Mouse (Mus musculus): Measurements from ENCODE around the gene Shroom3. TPM values are rescaled to one million over a fixed set of nuclear protein-coding genes. Genes with fewer than 3 reads are reported as not detected.

Shroom3 gene
- polyA plus RNA-seq (2015; fragmentation: Nextera tagmentation; extraction: Ambion mirVana), result 11.3 and 12.5 TPM in 2 replicates

DNA sequence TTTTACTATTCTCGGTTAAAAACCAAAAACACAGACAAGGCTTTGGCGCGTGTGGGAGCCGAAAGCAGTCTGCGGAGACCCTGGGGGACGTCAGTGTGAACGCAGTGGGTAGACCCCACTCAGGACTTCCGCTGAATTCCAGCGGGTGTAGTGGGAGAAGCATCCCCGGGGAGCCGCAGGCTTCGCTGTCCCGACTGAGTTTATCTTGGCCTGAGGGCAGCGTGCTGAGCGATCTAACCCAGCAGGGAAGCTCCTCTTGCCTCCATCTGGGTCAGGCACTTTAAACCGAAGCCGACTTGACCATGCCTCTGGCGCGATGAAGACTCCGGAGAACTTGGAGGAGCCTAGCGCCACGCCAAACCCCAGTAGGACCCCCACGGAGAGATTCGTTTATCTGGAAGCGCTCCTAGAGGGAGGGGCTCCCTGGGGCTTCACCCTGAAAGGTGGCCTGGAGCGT lies at the start of gene Shroom3:
Gene Shroom3 (plus strand): TSS at position 85 of the 457 bp plus-strand sequence.
- peak within 1 kb of the TSS; percentile 88 for H3K4me2 ChIP-seq
- peak within 1 kb of the TSS; percentile 67 for H3K9ac ChIP-seq
- H3K9me3 ChIP-seq (replicated peaks), result no peaks in the 10 kb centered on the region
- H3K27ac ChIP-seq, result peak within 1 kb of the TSS; percentile 89
- ATAC-seq (replicated peaks; ENCODE audit: insufficient number of reproducible peaks, insufficient read depth, low FRiP score, low read depth), result no peak
- under 1% methylated on average over 26 of the region's 26 CpGs for WGBS
- no peaks in the 10 kb centered on the region for H3K36me3 ChIP-seq
- no peaks in the 10 kb centered on the region; the same call in 1 of the 2 replicates for H3K27me3 ChIP-seq
- peaks cover 6% of the 10 kb centered on the region for H3K4me1 ChIP-seq (replicated peaks)
- peak within 1 kb of the TSS; percentile 69 for H3K4me3 ChIP-seq

DNA sequence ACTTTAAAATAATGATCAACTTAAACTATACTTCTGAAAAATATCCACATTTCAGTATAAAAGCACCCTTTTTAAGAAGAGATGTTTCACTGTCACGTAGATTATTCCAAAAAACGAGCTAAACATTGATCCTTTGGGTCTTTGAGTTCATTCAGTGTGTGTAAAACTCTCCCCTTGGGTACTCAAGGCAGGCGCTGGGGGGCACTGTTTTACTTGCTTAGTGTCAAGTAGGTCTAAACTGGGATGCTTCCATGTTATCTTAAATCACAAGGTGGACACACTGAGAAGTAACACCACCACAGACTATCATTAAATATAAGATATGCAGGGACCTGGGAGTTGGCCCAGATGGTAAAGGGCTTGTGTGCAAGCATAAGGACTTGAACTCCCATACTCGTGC lies 49.7 kb upstream of the Shroom3 start:
- Histone ChIP-seq H3K4me1 (replicated peaks) (peaks cover 4% of the 10 kb centered on the region), H3K4me3 (no peak overlapping the region), H3K36me3 (no peaks in the 10 kb centered on the region), H3K4me2 (no peak overlapping the region), H3K9ac (no peak overlapping the region), H3K27me3 (no peaks in the 10 kb centered on the region), H3K9me3 (replicated peaks) (no peaks in the 10 kb centered on the region), H3K27ac (no peak overlapping the region)
- WGBS, result 61% methylated on average over 4 of the region's 4 CpGs
- ATAC-seq (replicated peaks; ENCODE audit: insufficient number of reproducible peaks, insufficient read depth, low FRiP score, low read depth), result no peak

DNA sequence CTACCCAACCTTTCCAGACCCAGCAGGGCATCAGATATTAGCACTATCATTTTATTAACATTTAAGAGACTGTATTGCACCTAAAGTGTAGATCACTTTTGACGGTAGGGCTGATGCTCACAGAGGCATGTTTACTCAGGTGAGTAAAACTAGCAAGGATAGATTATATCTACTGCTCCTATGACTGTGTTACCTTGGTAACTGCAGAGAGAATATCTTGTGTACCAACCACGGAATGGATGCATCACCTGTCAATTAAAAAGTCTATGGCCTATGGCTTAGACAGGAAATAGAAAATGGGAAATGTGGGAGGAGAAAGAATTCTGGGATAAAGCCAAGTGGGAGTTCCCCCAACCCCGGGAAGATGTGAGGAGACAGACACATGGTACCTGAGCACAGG lies 48.3 kb upstream of the Shroom3 start:
- Histone ChIP-seq H3K9me3 (replicated peaks) (no peaks in the 10 kb centered on the region), H3K4me2 (no peak overlapping the region), H3K4me3 (no peak overlapping the region), H3K4me1 (replicated peaks) (no peaks in the 10 kb centered on the region), H3K9ac (no peak overlapping the region), H3K27me3 (no peaks in the 10 kb centered on the region), H3K36me3 (no peaks in the 10 kb centered on the region), H3K27ac (no peak overlapping the region)
- ATAC-seq (replicated peaks; ENCODE audit: insufficient number of reproducible peaks, insufficient read depth, low FRiP score, low read depth), result no peak
- WGBS, result 73% methylated on average over 3 of the region's 3 CpGs

DNA sequence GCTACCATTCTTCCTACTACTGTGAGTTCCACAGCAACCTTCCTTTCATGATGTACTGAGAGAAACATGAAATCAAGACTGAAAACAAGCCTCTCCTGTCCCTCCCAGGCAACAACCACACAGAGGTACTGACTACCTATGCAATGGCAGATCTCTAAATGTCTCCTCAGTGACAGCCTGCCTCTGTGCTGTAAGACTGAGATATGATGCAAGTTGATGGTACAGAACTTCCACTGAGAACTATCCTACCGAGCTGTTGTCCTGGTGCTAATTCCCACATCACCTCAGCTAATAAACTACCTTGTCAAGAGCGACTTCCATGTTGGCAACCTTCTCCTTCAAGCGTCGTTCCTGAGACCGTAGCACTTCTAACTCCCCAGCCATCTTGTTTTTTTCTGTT lies 47.3 kb upstream of the Shroom3 start:
- Histone ChIP-seq H3K36me3 (no peaks in the 10 kb centered on the region), H3K27me3 (no peaks in the 10 kb centered on the region), H3K4me1 (replicated peaks) (no peaks in the 10 kb centered on the region), H3K9ac (no peak overlapping the region), H3K27ac (no peak overlapping the region), H3K4me3 (no peak overlapping the region), H3K4me2 (no peak overlapping the region), H3K9me3 (replicated peaks) (no peaks in the 10 kb centered on the region)
- WGBS, result 87% methylated on average over 5 of the region's 5 CpGs
- no peak for ATAC-seq (replicated peaks; ENCODE audit: insufficient number of reproducible peaks, insufficient read depth, low FRiP score, low read depth)

DNA sequence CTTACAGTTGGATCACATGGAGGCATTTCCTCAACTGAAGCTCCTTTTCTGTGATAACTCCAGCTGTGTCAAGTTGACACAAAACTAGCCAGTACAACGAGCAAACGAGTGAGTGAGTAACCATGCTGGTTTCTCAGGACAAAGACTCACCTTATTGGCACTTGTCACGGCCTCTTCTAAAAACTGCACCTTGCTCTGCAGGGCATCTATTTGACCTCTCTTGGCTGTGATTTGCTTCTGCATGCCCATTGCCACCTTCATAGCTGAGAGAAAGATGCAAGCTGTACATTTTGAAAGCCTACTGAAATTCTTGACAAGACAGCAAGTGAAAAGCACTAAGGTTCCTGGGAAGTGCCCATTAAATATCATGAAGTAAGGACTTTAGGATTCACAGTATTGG lies 42.4 kb upstream of the Shroom3 start:
- Histone ChIP-seq H3K27me3 (no peaks in the 10 kb centered on the region), H3K9me3 (replicated peaks) (no peaks in the 10 kb centered on the region), H3K27ac (no peak overlapping the region), H3K9ac (no peak overlapping the region), H3K4me2 (no peak overlapping the region), H3K36me3 (no peaks in the 10 kb centered on the region), H3K4me3 (no peak overlapping the region), H3K4me1 (replicated peaks) (peaks cover 3% of the 10 kb centered on the region; the same call in 1 of the 2 replicates)
- ATAC-seq (replicated peaks; ENCODE audit: insufficient number of reproducible peaks, insufficient read depth, low FRiP score, low read depth), result no peak
- WGBS, result 84% methylated on average over 3 of the region's 3 CpGs

DNA sequence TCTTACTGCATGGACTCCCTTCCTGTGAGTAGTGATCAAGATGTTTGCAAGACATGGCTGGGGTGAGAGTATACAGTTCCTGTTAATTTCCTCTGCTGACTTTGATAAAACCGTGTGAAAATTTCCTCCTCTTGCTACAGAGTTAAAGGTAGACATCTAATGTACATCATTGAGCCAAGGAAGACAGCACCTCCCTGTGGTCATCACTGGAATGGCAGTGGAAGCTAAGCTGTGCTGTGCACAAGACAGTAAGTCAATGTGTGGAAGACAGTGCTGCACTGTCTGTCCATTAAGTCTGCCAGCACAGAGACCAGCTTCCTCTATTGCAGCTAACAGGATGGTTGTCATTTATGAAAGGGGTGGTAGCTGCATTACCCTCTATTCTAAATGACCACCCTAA lies 27.0 kb upstream of the Shroom3 start:
- H3K9ac ChIP-seq, result no peak overlapping the region
- no peaks in the 10 kb centered on the region for H3K4me1 ChIP-seq (replicated peaks)
- no peaks in the 10 kb centered on the region for H3K9me3 ChIP-seq (replicated peaks)
- no peak overlapping the region for H3K4me3 ChIP-seq
- no peak overlapping the region for H3K4me2 ChIP-seq
- no peak for ATAC-seq (replicated peaks; ENCODE audit: insufficient number of reproducible peaks, insufficient read depth, low FRiP score, low read depth)
- no peaks in the 10 kb centered on the region for H3K27me3 ChIP-seq
- H3K36me3 ChIP-seq, result no peaks in the 10 kb centered on the region
- no peak overlapping the region for H3K27ac ChIP-seq
- 0% methylated on average over 1 of the region's 1 CpGs for WGBS

DNA sequence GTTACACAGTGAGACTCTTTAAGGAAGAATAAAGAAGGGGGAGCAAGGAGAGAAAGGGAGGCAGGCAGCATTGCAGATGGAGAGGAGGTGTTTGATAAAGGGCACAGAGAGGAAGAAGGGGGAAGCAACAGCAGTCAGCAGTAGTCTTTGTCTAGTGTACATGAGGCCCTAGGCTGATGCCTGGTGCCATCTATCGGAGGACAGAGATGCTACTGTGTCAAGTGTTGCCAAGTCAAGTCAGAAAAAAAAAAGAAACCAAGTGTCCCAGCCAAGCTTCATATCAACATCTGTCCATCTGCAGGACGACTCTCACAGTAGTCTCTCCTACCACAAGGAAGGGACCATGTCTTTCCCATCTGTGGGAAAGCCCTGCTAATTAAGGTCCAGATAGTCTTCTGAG lies 18.9 kb upstream of the Shroom3 start:
- H3K36me3 ChIP-seq, result no peaks in the 10 kb centered on the region
- H3K27me3 ChIP-seq, result no peaks in the 10 kb centered on the region
- no peak overlapping the region for H3K4me3 ChIP-seq
- no peaks in the 10 kb centered on the region for H3K9me3 ChIP-seq (replicated peaks)
- 64% methylated on average over 2 of the region's 2 CpGs for WGBS
- no peak for ATAC-seq (replicated peaks; ENCODE audit: insufficient number of reproducible peaks, insufficient read depth, low FRiP score, low read depth)
- H3K27ac ChIP-seq, result no peak overlapping the region
- no peak overlapping the region for H3K9ac ChIP-seq
- no peak overlapping the region for H3K4me2 ChIP-seq
- no peaks in the 10 kb centered on the region for H3K4me1 ChIP-seq (replicated peaks)

DNA sequence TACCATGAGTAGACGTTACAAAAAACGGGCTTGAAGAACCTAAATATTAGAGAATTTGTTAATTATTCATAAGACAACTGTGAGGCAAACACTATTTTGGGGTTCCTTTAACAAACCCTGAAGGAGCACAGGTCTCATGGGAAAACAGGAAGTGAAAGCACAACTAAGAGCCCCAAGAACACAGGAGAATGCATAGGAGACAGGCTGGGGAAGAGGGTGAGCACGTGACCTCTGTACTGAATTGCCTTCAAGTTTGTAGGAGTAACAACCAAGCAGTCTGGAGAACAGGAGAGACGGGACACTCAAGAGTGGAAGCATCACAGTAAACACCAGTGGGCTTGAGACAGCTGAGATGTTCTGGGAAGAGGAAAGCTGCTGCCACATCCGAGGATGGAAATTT lies 16.4 kb upstream of the Shroom3 start:
- Histone ChIP-seq H3K9ac (no peak overlapping the region), H3K4me1 (replicated peaks) (no peaks in the 10 kb centered on the region), H3K36me3 (no peaks in the 10 kb centered on the region), H3K4me3 (no peak overlapping the region), H3K4me2 (no peak overlapping the region), H3K27ac (no peak overlapping the region), H3K9me3 (replicated peaks) (no peaks in the 10 kb centered on the region), H3K27me3 (no peaks in the 10 kb centered on the region)
- WGBS, result 77% methylated on average over 5 of the region's 5 CpGs
- no peak for ATAC-seq (replicated peaks; ENCODE audit: insufficient number of reproducible peaks, insufficient read depth, low FRiP score, low read depth)

DNA sequence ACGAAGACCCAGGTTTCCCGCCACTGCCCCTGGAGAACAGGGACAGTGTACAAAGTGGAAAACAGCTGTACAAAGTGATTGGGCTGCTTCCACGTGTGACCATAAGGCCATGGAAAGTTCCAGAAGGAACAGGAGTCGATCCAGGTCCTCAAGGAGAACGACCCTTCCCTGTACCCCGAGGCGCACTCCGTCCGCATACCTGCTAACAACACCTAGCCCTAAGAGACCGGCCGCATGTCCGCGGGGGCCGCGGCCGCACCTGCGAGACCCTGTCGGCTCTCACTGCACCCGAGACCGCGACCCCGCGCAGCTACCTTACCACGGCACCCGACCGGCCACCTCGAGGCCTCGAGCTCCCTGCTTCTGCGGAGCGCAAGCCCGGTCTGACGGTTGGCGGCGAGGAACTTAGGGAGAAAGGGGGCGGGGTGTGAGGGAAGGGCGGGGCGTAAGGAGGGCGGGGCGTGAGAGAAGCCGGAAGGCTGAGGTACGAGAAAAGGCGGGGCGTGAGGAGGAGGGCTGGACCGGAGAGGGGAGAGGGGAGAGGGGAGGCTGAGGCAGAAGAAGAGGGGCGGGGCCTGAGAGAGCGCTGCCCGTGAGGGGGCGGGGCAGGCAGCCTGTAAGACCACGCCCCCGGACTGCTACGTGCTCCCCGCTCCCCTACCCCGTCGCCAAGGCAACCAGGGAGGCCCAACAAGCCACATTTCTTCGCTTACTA lies 8.2 kb upstream of the Shroom3 start, which contains the start of gene Ccdc158:
Gene Ccdc158 (minus strand): TSS at position 413 of the 715 bp plus-strand sequence.
- peak; percentile 88 for ATAC-seq (replicated peaks; ENCODE audit: insufficient number of reproducible peaks, insufficient read depth, low FRiP score, low read depth)

DNA sequence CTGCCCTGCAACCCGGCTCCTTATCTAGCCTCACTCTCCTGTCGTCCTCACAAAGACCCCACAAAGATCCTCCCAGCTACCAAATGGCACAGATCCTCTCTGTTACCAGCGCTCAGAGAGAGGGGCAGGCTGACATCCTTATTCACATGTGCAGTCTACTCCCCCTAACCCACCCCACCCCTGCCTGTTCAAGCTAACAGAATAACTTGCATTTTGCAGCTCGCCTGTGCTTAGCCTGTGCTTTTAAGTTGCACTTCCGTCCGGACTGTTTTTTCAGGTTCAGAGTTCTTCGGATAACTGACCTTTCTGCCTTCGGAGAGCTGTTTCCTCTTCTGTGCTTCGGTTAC lies 7.7 kb upstream of the Shroom3 start:
- Histone ChIP-seq H3K36me3 (no peaks in the 10 kb centered on the region), H3K9me3 (replicated peaks) (no peaks in the 10 kb centered on the region), H3K27me3 (no peaks in the 10 kb centered on the region), H3K4me1 (replicated peaks) (peaks cover 13% of the 10 kb centered on the region), H3K4me3 (peak overlapping the region; percentile 53), H3K9ac (no peak overlapping the region), H3K4me2 (peak overlapping the region; percentile 80), H3K27ac (no peak overlapping the region)
- WGBS, result 1% methylated on average over 9 of the region's 9 CpGs
- ATAC-seq (replicated peaks; ENCODE audit: insufficient number of reproducible peaks, insufficient read depth, low FRiP score, low read depth), result no peak

More for the DNA sequence above, 8.2 kb upstream of the Shroom3 start, which contains the start of gene Ccdc158:
- H3K4me3 ChIP-seq, result peak within 1 kb of the TSS; percentile 53
- H3K36me3 ChIP-seq, result no peaks in the 10 kb centered on the region
- WGBS, result 12% methylated on average over 47 of the region's 55 CpGs
- no peak within 1 kb of the TSS for H3K9ac ChIP-seq
- no peaks in the 10 kb centered on the region for H3K27me3 ChIP-seq
- H3K27ac ChIP-seq, result no peak within 1 kb of the TSS
- H3K4me2 ChIP-seq, result peak within 1 kb of the TSS; percentile 80
- no peaks in the 10 kb centered on the region for H3K9me3 ChIP-seq (replicated peaks)
- peaks cover 13% of the 10 kb centered on the region for H3K4me1 ChIP-seq (replicated peaks)

DNA sequence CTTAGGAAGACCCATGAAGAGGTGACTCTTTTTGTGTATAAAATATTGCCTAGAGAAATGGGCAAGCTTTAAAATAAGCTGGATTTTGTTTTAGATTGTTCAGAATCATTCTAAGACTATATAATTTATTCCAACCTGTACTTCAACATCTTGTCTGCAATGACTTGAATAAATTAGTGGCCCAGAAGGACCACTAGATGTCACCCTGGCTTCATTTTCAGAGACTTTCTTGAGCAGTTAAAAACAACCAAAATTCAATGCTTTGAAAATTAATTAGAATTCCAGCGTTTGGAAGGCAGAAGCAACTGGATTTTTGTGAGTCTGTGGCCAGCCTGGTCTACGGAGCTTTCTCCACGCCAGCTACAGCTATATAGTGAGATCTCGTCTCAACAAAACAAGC lies 3.8 kb upstream of the Shroom3 start:
- H3K4me2 ChIP-seq, result no peak overlapping the region
- no peak overlapping the region for H3K4me3 ChIP-seq
- H3K9ac ChIP-seq, result no peak overlapping the region
- H3K36me3 ChIP-seq, result no peaks in the 10 kb centered on the region
- 29% methylated on average over 4 of the region's 4 CpGs for WGBS
- ATAC-seq (replicated peaks; ENCODE audit: insufficient number of reproducible peaks, insufficient read depth, low FRiP score, low read depth), result no peak
- H3K4me1 ChIP-seq (replicated peaks), result peaks cover 18% of the 10 kb centered on the region
- H3K27ac ChIP-seq, result no peak overlapping the region
- no peaks in the 10 kb centered on the region for H3K27me3 ChIP-seq
- H3K9me3 ChIP-seq (replicated peaks), result no peaks in the 10 kb centered on the region

DNA sequence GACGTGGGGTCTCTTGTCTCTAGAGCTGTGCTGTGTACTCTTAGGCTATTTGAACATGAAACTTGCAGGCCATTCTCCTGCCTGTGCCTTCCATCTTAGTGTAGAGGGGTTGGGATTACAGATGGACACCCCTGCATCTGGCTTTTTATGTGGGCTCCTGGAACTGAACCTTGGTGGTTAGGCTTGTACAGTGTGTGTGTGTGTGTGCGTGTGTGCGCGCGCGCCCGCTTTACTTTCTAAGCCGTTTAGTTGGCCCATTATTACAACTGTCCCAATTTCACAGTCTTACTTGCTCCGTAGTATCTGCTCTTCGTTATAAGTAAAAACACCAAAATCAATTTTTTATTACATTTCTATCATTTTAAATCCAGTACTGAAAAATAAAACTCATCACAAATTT lies 1.4 kb upstream of the Shroom3 start:
- Histone ChIP-seq H3K36me3 (no peaks in the 10 kb centered on the region), H3K27ac (no peak overlapping the region), H3K27me3 (no peaks in the 10 kb centered on the region; the same call in 1 of the 2 replicates), H3K4me2 (no peak overlapping the region), H3K4me3 (no peak overlapping the region), H3K9ac (no peak overlapping the region), H3K9me3 (replicated peaks) (no peaks in the 10 kb centered on the region), H3K4me1 (replicated peaks) (peaks cover 6% of the 10 kb centered on the region)
- ATAC-seq (replicated peaks; ENCODE audit: insufficient number of reproducible peaks, insufficient read depth, low FRiP score, low read depth), result no peak
- WGBS, result 93% methylated on average over 10 of the region's 10 CpGs
